Mouse (Mus musculus) embryonic facial prominence, embryonic 14.5 days (tissue): ENCODE data around the gene Nprl3. TPM values are rescaled to one million over a fixed set of nuclear protein-coding genes. Genes with fewer than 3 reads are reported as not detected.
A peak's percentile ranks its signal among the peaks of the same experiment; 100 is the strongest.

ENCODE experiments used
- ATAC-seq: fragments of 200-750 bp; cut with Nextera tagmentation; 2 replicates; pipeline ENCODE4 v1.8.0; 2017; ENCODE audit warnings: low read depth, moderate number of reproducible peaks, moderate TSS enrichment
- DNase-seq: peaks from one replicate; pipeline ENCODE4 v3.0.0-alpha.2; 2015; ENCODE audit warnings: low spot score
- H3K27ac ChIP-seq: fragments of 300-500 bp; sonication (generic); replicated peaks from 2 replicates; pipeline ENCODE4 v1.5.1; 2014; ENCODE audit warnings: low read depth, mild to moderate bottlenecking, low read length, moderate library complexity
- H3K27me3 ChIP-seq: fragments of 300-500 bp; sonication (generic); replicated peaks from 2 replicates; pipeline ENCODE4 v1.6.1; 2014; ENCODE audit warnings: low read length; ENCODE audit not compliant: control insufficient read depth, insufficient read depth
- H3K36me3 ChIP-seq: fragments of 300-500 bp; sonication (generic); 2 replicates; pipeline ENCODE4 v1.6.1; 2014; ENCODE audit warnings: low read length, mixed read lengths; ENCODE audit not compliant: control insufficient read depth, insufficient read depth
- H3K4me1 ChIP-seq: fragments of 300-500 bp; sonication (generic); 2 replicates; pipeline ENCODE4 v1.6.1; 2014; ENCODE audit warnings: antibody characterized with exemption, low read length; ENCODE audit not compliant: control insufficient read depth, insufficient read depth
- H3K4me2 ChIP-seq: fragments of 300-500 bp; sonication (generic); 2 replicates; pipeline ENCODE4 v1.6.1; 2014; ENCODE audit warnings: low read depth, mild to moderate bottlenecking, low read length, moderate library complexity, mixed read lengths
- H3K4me3 ChIP-seq: fragments of 300-500 bp; sonication (generic); 2 replicates; pipeline ENCODE4 v1.5.1; 2014; ENCODE audit warnings: low read depth, mild to moderate bottlenecking, low read length
- H3K9ac ChIP-seq: fragments of 300-500 bp; sonication (generic); 2 replicates; pipeline ENCODE4 v1.6.1; 2014; ENCODE audit warnings: low read depth, mild to moderate bottlenecking, low read length, moderate library complexity, mixed read lengths
- H3K9me3 ChIP-seq: fragments of 300-500 bp; sonication (generic); 2 replicates; pipeline ENCODE4 v1.6.1; 2016; ENCODE audit warnings: low read length; ENCODE audit not compliant: control insufficient read depth
- WGBS: fragments of 180-500 bp; shearing (Covaris S2); extraction: QIAGEN DNeasy Blood & Tissue Kit; methylation state at CpG from one replicate; pipeline ENCODE4 v1.1.7; 2014; 5-methylcytosine and 5-hydroxymethylcytosine counted together
- polyA plus RNA-seq: library from polyadenylated mRNA; unstranded; fragments of >200 nt; fragmentation: Nextera tagmentation; extraction: Ambion mirVana; gene quantifications from 2 replicates; pipeline ENCODE4 v1.2.1, GENCODE M21; 2014

Gene Nprl3
- polyA plus RNA-seq, 1 experiment from 2014 or later, result 22.3 TPM

- Histone ChIP-seq H3K4me2 (no peak overlapping the region), H3K4me3 (no peak overlapping the region), H3K9me3 (no peaks in the 10 kb centered on the region), H3K9ac (no peak overlapping the region), H3K4me1 (peaks cover 22% of the 10 kb centered on the region), H3K36me3 (peaks cover 47% of the 10 kb centered on the region), H3K27ac (no peak overlapping the region), H3K27me3 (no peaks in the 10 kb centered on the region)
- no peak for ATAC-seq
- 61% methylated on average over 9 of the region's 9 CpGs for WGBS
- DNase-seq, result peak; percentile 46
Observed at GRCm38 (mm10) chr11:32236712-32237410, 30.6 kb downstream of the Nprl3 start.

DNA sequence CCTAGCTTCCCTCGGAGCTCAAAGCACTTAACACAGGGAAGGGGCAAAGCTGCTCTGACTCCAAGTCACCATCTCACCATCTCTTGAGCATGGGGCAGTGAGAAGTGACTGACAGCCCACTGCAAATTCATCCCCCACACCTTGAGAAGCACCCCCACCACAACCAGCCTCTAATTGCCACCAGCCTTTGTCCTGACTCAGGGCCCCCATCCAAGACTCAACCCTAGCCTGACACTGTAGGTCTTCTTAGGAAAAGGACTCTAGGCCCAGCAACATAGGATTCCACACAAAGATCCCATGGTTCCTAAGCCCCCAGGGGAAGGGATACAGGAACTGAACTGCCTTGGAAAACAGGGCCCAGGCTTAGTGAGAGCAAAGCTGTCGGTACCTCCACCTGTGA, 31.4 kb downstream of the Nprl3 start:
- H3K27ac ChIP-seq, result peak overlapping the region; percentile 65
- H3K9ac ChIP-seq, result no peak overlapping the region
- H3K4me1 ChIP-seq, result peaks cover 22% of the 10 kb centered on the region
- ATAC-seq (no peak), DNase-seq (no peak)
- no peak overlapping the region for H3K4me3 ChIP-seq
- H3K36me3 ChIP-seq, result peaks cover 54% of the 10 kb centered on the region
- H3K27me3 ChIP-seq, result no peaks in the 10 kb centered on the region
- 36% methylated on average over 2 of the region's 2 CpGs for WGBS
- no peak overlapping the region for H3K4me2 ChIP-seq
- H3K9me3 ChIP-seq, result no peaks in the 10 kb centered on the region

GRCm38 (mm10) chr11:32235646-32236045, 31.9 kb downstream of the Nprl3 start:
- no peak overlapping the region for H3K9ac ChIP-seq
- ATAC-seq (peak; percentile 80), DNase-seq (peak; percentile 93)
- H3K4me2 ChIP-seq, result no peak overlapping the region
- H3K4me3 ChIP-seq, result no peak overlapping the region
- no peaks in the 10 kb centered on the region for H3K9me3 ChIP-seq
- peak overlapping the region; percentile 65 for H3K27ac ChIP-seq
- no peaks in the 10 kb centered on the region for H3K27me3 ChIP-seq
- peaks cover 22% of the 10 kb centered on the region for H3K4me1 ChIP-seq
- H3K36me3 ChIP-seq, result peaks cover 54% of the 10 kb centered on the region
- 19% methylated on average over 3 of the region's 3 CpGs for WGBS

DNA sequence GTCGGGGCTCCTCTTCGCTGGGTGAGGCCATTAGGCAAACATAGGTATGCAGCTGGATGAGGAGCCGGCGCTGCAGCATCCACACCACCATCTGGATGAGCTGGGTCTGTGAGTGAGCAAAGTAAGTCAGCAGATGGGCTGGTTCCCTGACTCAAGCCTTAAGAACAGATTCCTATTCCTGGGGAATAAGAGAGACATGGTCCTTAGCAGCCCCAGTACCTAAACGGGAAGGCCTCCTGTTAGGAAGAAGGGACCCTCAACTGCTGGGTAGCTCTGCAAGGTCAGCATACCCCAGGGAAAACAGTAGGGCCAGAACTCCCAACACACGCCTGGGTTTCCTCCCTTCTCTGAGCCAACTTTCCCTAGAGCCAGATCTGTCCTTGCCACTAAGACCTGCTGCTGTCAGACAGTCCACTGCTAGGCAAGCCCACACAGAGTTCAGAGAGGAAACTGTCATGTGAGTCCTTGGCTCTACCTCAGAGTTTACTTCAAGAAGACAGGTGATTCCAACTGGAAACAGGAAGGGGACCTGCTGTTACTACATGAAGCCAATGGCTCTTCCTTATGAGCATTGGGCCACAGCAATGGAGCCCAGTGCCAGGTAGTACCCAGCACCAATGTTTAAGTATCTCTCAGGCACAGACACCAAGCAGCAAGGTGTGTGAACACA, 32.6 kb downstream of the Nprl3 start:
- no peak for ATAC-seq
- no peak overlapping the region for H3K4me2 ChIP-seq
- DNase-seq, result no peak
- peaks cover 57% of the 10 kb centered on the region for H3K36me3 ChIP-seq
- H3K4me3 ChIP-seq, result no peak overlapping the region
- H3K4me1 ChIP-seq, result peaks cover 22% of the 10 kb centered on the region
- no peak overlapping the region for H3K9ac ChIP-seq
- peak overlapping the region; percentile 52 for H3K27ac ChIP-seq
- H3K27me3 ChIP-seq, result no peaks in the 10 kb centered on the region
- no peaks in the 10 kb centered on the region for H3K9me3 ChIP-seq
- 78% methylated on average over 6 of the region's 6 CpGs for WGBS

- no peak overlapping the region for H3K4me2 ChIP-seq
- WGBS, result 85% methylated on average over 3 of the region's 3 CpGs
- peaks cover 22% of the 10 kb centered on the region for H3K4me1 ChIP-seq
- no peak for DNase-seq
- H3K27me3 ChIP-seq, result no peaks in the 10 kb centered on the region
- H3K36me3 ChIP-seq, result peaks cover 58% of the 10 kb centered on the region
- no peak overlapping the region for H3K4me3 ChIP-seq
- no peak overlapping the region for H3K27ac ChIP-seq
- H3K9me3 ChIP-seq, result no peaks in the 10 kb centered on the region
- H3K9ac ChIP-seq, result no peak overlapping the region
- no peak for ATAC-seq
Observed at GRCm38 (mm10) chr11:32233895-32234294, 33.6 kb downstream of the Nprl3 start.

DNA sequence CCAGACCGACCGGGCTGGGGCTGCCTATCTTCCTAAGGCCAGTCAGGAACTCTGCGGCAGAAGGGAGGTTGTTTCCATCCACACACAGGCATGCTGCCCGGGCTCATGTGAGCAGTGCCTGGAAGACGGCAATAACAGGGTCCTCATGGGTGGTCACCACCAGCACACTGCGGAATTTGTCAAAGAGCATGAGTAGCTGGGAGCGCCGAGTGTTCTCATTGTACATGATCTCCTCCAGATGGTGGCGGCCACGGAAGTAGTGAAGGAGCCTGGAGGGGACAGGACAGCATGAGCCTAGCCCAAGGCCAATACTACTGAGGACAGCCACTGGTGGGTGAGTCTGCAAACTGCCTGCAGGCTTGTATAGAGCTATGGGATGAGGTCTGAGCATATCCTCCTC, 34.7 kb downstream of the Nprl3 start:
- no peaks in the 10 kb centered on the region for H3K27me3 ChIP-seq
- no peak overlapping the region; the same call in 1 of the 2 replicates for H3K27ac ChIP-seq
- no peak overlapping the region for H3K9ac ChIP-seq
- H3K36me3 ChIP-seq, result peaks cover 56% of the 10 kb centered on the region
- H3K9me3 ChIP-seq, result no peaks in the 10 kb centered on the region
- no peak overlapping the region for H3K4me2 ChIP-seq
- 64% methylated on average over 10 of the region's 10 CpGs for WGBS
- no peak overlapping the region for H3K4me3 ChIP-seq
- H3K4me1 ChIP-seq, result peaks cover 21% of the 10 kb centered on the region
- DNase-seq (peak; percentile 41), ATAC-seq (peak; percentile 41; the same call in 1 of the 2 replicates)

DNA sequence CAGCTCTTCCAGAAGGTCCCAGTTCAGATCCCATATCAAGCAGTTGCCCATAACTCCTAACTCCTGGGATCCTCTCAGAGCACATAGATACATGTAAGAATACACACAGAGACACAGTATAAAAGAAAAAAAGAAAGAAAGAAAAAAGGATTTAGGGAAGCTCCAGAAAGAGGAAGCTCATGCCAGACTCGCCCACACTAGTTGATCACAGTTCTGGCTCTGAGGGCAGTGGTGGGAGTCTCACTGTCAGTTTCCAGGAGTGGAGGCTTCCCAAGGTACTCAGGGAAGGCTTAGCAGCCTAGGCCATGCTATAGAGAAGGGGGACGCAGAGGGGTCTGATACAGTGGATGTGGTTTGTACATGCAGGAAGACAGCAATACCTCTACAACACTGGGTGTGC, 36.4 kb downstream of the Nprl3 start:
- H3K36me3 ChIP-seq, result peaks cover 53% of the 10 kb centered on the region
- 82% methylated on average over 2 of the region's 2 CpGs for WGBS

DNA sequence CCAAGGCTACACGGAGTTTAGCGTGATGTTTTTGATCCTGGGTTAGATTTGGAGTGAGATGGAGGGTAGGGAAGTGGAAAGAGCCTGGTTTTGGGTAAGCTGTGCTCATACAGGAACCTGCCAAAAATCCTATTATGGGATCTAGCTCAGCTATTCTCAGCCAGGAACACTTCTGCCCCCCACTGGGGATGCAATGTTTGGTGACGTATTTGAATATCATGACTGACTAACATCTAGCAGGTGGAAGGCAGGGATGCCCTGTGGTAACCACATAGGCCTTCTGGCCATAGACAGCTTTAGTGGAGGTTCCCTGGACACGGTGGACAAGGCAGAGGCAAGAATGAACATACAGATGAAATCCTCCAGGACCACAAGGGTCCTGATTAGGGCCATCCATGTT, 37.3 kb downstream of the Nprl3 start:
- peaks cover 21% of the 10 kb centered on the region for H3K4me1 ChIP-seq
- ATAC-seq (no peak), DNase-seq (no peak)
- H3K9ac ChIP-seq, result no peak overlapping the region
- H3K9me3 ChIP-seq, result no peaks in the 10 kb centered on the region
- WGBS, result 85% methylated on average over 4 of the region's 4 CpGs
- H3K4me2 ChIP-seq, result no peak overlapping the region
- no peak overlapping the region for H3K4me3 ChIP-seq
- peaks cover 53% of the 10 kb centered on the region for H3K36me3 ChIP-seq
- H3K27ac ChIP-seq, result no peak overlapping the region
- H3K27me3 ChIP-seq, result no peaks in the 10 kb centered on the region

More for the DNA sequence above, 36.4 kb downstream of the Nprl3 start:
- ATAC-seq, result no peak
- no peak for DNase-seq
- Histone ChIP-seq H3K4me2 (no peak overlapping the region), H3K27me3 (no peaks in the 10 kb centered on the region), H3K4me1 (peaks cover 19% of the 10 kb centered on the region), H3K9me3 (no peaks in the 10 kb centered on the region), H3K27ac (no peak overlapping the region), H3K9ac (no peak overlapping the region), H3K4me3 (no peak overlapping the region)
